Mouse (Mus musculus) heart, embryonic 11.5 days (tissue): ENCODE data around the gene Rassf10. TPM values are rescaled to one million over a fixed set of nuclear protein-coding genes. Genes with fewer than 3 reads are reported as not detected.

Source experiments
- ATAC-seq: fragments of 200-750 bp; cut with Nextera tagmentation; replicated peaks from 2 replicates; pipeline ENCODE4 v1.8.0; 2017; ENCODE audit warnings: moderate library complexity; ENCODE audit not compliant: insufficient number of reproducible peaks, low FRiP score, low TSS enrichment
- H3K27ac ChIP-seq: fragments of 300-500 bp; sonication (generic); 2 replicates; pipeline ENCODE4 v1.5.1; 2014; ENCODE audit warnings: mild to moderate bottlenecking, low read depth, low read length
- H3K27me3 ChIP-seq: fragments of 300-500 bp; sonication (generic); 2 replicates; pipeline ENCODE4 v1.6.1; 2014; ENCODE audit warnings: mild to moderate bottlenecking, low read length, mixed read lengths; ENCODE audit not compliant: control insufficient read depth, insufficient read depth
- H3K36me3 ChIP-seq: fragments of 300-500 bp; sonication (generic); 2 replicates; pipeline ENCODE4 v1.6.1; 2014; ENCODE audit warnings: mild to moderate bottlenecking, low read length, moderate library complexity, mixed read lengths; ENCODE audit not compliant: control insufficient read depth, insufficient read depth
- H3K4me1 ChIP-seq: fragments of 300-500 bp; sonication (generic); 2 replicates; pipeline ENCODE4 v1.6.1; 2014; ENCODE audit warnings: low read length; ENCODE audit not compliant: control insufficient read depth, insufficient read depth
- H3K4me2 ChIP-seq: fragments of 300-500 bp; sonication (generic); 2 replicates; pipeline ENCODE4 v1.6.1; 2014; ENCODE audit warnings: mild to moderate bottlenecking, moderate library complexity
- H3K4me3 ChIP-seq: fragments of 300-500 bp; sonication (generic); 2 replicates; pipeline ENCODE4 v1.5.1; 2014; ENCODE audit warnings: low read depth, low read length
- H3K9ac ChIP-seq: fragments of 300-500 bp; sonication (generic); 2 replicates; pipeline ENCODE4 v1.6.1; 2014; ENCODE audit warnings: mild to moderate bottlenecking, low read depth, low read length, moderate library complexity
- H3K9me3 ChIP-seq: fragments of 300-500 bp; sonication (generic); replicated peaks from 2 replicates; pipeline ENCODE4 v1.6.1; 2016; ENCODE audit warnings: low read length; ENCODE audit not compliant: control insufficient read depth
- WGBS: fragments of 180-500 bp; shearing (Covaris S2); extraction: QIAGEN DNeasy Blood & Tissue Kit; methylation state at CpG from one replicate; pipeline ENCODE4 v1.1.7; 2014; ENCODE audit not compliant: insufficient replicate concordance; 5-methylcytosine and 5-hydroxymethylcytosine counted together
- polyA plus RNA-seq: library from polyadenylated mRNA; unstranded; fragments of >200 nt; fragmentation: Nextera tagmentation; extraction: Ambion mirVana; gene quantifications from 2 replicates; pipeline ENCODE4 v1.2.1, GENCODE M21; 2014

The Rassf10 gene
- polyA plus RNA-seq = 1.8 TPM in 2 replicates

DNA sequence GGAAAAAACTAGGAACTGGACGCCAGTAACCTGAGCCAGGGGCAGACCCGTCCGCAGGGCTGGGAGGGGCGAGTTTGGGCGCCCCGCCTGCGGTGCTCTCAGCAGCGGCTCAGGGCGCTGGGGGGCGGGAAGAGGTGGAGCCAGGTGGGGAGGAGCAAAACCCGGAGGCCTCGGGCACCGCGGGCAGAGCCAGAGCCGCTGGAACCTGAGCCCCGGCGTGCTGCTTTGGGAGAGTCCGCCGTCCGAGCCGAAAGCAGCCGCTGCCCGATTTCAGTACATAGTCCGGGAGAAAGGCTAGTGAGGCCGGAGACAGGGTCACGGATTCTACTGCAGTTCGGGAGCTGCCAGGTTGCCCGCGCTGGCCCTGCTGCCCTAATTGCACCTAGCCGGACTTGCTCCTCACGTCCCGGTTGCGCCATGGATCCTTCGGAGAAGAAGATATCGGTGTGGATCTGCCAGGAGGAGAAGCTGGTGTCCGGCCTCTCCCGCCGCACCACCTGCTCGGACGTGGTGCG is at the start of gene Rassf10:
Gene Rassf10, plus strand, starts transcription at position 186 of the 515 bp plus-strand sequence.
- Histone ChIP-seq H3K4me2 (peak within 1 kb of the TSS; percentile 75), H3K9me3 (no peaks in the 10 kb centered on the region), H3K27ac (no peak within 1 kb of the TSS), H3K27me3 (peaks cover 18% of the 10 kb centered on the region), H3K36me3 (no peaks in the 10 kb centered on the region), H3K4me3 (peak within 1 kb of the TSS; percentile 52), H3K4me1 (peaks cover 14% of the 10 kb centered on the region; the same call in 1 of the 2 replicates), H3K9ac (peak within 1 kb of the TSS; percentile 58)
- WGBS = under 1% methylated on average over 40 of the region's 41 CpGs
- peak; percentile 71 for ATAC-seq

DNA sequence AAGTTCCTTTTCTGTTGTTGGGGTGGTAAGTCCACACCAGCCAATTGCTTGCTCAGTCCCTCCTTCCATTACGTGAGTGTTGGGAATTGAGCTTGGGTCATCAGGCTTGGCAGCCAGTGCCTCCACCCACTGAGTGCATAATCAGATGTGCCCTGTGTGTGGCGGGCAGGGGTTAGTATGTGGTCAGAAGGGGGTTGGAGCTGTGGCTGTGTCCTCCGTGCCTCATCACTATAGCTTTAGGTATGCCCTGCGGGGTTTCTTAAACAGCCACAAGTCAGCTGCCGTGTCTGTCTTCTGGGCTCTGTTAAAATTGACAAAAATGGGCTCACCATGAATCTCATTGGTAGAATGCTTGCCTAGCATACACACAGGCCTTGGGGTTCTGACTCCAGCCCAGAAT is 46.9 kb upstream of the Rassf10 start:
- H3K27me3 ChIP-seq = no peaks in the 10 kb centered on the region
- no peak overlapping the region for H3K4me3 ChIP-seq
- H3K36me3 ChIP-seq = 0 out of 2 replicates have a peak, but pooled peaks cover 3% of the 10 kb centered on the region
- H3K9ac ChIP-seq = no peak overlapping the region
- no peak overlapping the region for H3K27ac ChIP-seq
- ATAC-seq = no peak
- 85% methylated on average over 5 of the region's 5 CpGs for WGBS
- H3K4me1 ChIP-seq = no peaks in the 10 kb centered on the region
- no peaks in the 10 kb centered on the region for H3K9me3 ChIP-seq
- no peak overlapping the region for H3K4me2 ChIP-seq

DNA sequence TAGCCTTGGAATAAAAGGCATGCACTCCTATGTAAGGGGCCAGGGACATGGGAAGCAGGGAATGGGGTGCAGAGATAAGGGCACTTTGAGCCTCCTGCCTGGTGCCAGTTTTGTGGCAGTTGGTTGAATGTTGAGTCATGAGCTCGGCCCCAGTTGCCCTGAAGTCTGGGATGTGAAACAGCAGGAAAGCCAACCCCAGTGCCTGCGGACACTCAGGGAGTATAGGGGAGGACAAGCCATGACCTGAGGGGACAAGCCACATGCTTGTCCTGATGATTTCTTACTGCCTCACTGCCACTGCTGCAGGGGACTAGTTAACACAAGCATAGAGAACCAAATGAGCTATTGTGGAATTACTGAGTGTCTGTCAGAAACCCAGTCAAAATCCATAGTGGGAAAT is 46.3 kb upstream of the Rassf10 start:
- no peak overlapping the region for H3K27ac ChIP-seq
- H3K4me2 ChIP-seq = no peak overlapping the region
- 0 out of 2 replicates have a peak, but pooled peaks cover 3% of the 10 kb centered on the region for H3K36me3 ChIP-seq
- WGBS = 74% methylated on average over 2 of the region's 2 CpGs
- no peaks in the 10 kb centered on the region for H3K27me3 ChIP-seq
- H3K4me3 ChIP-seq = no peak overlapping the region
- H3K9ac ChIP-seq = no peak overlapping the region
- no peaks in the 10 kb centered on the region for H3K9me3 ChIP-seq
- ATAC-seq = no peak
- H3K4me1 ChIP-seq = no peaks in the 10 kb centered on the region

GRCm38 (mm10) chr7:112909164-112909563 is 44.6 kb upstream of the Rassf10 start:
- ATAC-seq = 0 out of 2 replicates have a peak, but pooled peaks have one; percentile 26
- Histone ChIP-seq H3K9me3 (no peaks in the 10 kb centered on the region), H3K4me2 (no peak overlapping the region), H3K4me3 (no peak overlapping the region), H3K36me3 (0 out of 2 replicates have a peak, but pooled peaks cover 2% of the 10 kb centered on the region), H3K4me1 (no peaks in the 10 kb centered on the region), H3K27me3 (no peaks in the 10 kb centered on the region), H3K27ac (no peak overlapping the region), H3K9ac (no peak overlapping the region)
- WGBS = 66% methylated on average over 10 of the region's 10 CpGs

GRCm38 (mm10) chr7:112912969-112913368 is 40.8 kb upstream of the Rassf10 start:
- WGBS = 87% methylated on average over 3 of the region's 3 CpGs
- Histone ChIP-seq H3K27ac (no peak overlapping the region), H3K4me1 (no peaks in the 10 kb centered on the region), H3K36me3 (no peaks in the 10 kb centered on the region), H3K9me3 (no peaks in the 10 kb centered on the region), H3K27me3 (no peaks in the 10 kb centered on the region), H3K4me3 (no peak overlapping the region), H3K4me2 (no peak overlapping the region), H3K9ac (no peak overlapping the region)
- no peak for ATAC-seq

DNA sequence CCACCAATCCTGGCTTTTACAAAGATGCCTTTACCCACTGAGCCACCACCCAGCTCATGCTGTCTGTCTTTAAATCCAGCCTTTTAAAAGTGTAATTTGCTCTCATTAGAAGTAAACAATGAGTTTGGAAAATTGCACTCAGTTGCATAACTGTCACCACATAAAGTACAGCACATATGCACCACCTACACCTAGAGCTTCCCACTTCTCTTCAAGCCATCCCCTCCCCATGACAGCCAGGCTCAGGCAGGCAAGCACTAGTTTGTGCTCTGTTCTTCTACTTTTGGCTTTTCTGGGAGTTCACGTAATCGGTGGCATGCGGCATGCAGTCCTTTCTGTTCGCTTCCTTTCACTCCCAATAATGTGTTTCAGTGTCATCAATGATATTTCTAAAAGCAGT is 38.2 kb upstream of the Rassf10 start:
- Histone ChIP-seq H3K4me2 (no peak overlapping the region), H3K9me3 (no peaks in the 10 kb centered on the region), H3K4me3 (no peak overlapping the region), H3K27ac (no peak overlapping the region), H3K27me3 (no peaks in the 10 kb centered on the region), H3K4me1 (peaks cover 6% of the 10 kb centered on the region), H3K9ac (no peak overlapping the region), H3K36me3 (no peaks in the 10 kb centered on the region)
- WGBS = 79% methylated on average over 4 of the region's 4 CpGs
- ATAC-seq = no peak

DNA sequence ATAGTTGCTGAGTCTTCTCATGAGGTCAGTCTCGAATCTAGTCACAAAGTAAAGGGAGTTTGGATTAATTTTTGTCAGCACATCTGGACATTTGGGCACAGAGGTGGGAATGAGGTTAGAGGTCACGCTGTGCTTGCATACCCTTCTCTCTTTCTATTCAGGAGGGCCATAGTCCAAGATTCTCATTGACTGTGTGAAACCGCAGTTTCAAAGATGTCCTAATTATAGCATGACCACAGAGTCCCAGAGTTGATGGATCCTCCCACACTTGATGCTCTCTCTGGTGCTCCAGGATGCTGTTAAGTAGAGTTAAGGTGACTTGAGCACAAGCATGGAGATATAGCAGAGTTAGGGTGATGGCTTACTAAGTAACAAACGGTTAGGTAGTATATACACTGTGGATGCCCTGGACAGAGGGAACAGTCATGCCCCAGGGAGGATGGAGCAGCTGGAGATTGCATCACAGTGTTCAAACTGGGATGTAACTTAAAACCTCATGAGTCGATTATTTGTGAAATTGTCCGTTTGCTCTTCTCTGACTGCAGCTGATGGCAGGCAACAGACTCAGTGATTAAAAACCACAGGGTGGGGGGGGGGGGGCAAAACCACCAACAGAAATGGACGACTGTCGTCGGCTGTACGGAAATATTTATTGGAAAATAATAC is 36.0 kb upstream of the Rassf10 start:
- no peak overlapping the region for H3K9ac ChIP-seq
- H3K4me1 ChIP-seq = peaks cover 6% of the 10 kb centered on the region
- H3K4me2 ChIP-seq = no peak overlapping the region
- no peaks in the 10 kb centered on the region for H3K9me3 ChIP-seq
- H3K27me3 ChIP-seq = no peaks in the 10 kb centered on the region
- 70% methylated on average over 10 of the region's 10 CpGs for WGBS
- no peak overlapping the region for H3K27ac ChIP-seq
- no peaks in the 10 kb centered on the region for H3K36me3 ChIP-seq
- ATAC-seq = no peak
- H3K4me3 ChIP-seq = no peak overlapping the region

DNA sequence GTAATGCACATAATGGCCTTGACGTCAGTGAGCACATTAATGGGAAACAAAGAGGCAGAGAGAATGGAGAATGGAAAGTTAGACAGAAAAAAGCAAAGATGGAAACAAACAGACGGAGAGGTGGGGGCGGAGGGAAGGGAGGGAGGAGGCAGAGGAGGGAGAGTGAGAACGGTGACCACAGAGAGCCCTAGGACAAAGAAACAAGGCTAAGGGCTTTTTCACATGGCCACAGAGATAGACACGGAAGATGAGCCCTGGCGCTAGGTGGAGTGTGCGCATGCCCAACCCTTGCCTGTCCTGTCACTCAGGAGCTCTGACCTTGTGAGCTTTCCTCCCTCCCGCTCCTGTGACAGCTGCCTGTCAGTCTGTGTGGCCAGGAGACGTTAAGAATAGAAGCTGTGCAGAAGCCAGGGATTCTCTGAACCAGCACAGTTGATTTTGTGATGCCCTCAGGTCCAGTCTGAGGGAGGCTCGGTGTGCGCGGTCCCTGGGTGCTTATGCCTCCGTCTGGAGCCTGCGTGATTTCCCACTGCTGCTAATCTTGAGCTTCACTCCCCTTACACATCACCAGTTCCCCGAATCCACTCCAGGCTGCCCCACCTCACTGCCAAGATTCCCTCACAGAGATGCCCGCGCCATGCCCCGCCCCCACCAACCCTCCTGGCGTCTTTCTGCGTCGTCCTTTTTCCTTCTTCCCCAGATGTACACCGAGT is 35.3 kb upstream of the Rassf10 start:
- no peaks in the 10 kb centered on the region for H3K36me3 ChIP-seq
- no peaks in the 10 kb centered on the region for H3K9me3 ChIP-seq
- H3K4me3 ChIP-seq = no peak overlapping the region
- peak overlapping the region; percentile 41 for H3K4me2 ChIP-seq
- H3K27ac ChIP-seq = no peak overlapping the region
- H3K4me1 ChIP-seq = peaks cover 6% of the 10 kb centered on the region
- 55% methylated on average over 22 of the region's 22 CpGs for WGBS
- ATAC-seq = no peak
- H3K27me3 ChIP-seq = no peaks in the 10 kb centered on the region
- 0 out of 2 replicates have a peak overlapping the region, but pooled peaks have one; percentile 22 for H3K9ac ChIP-seq
